Mouse (Mus musculus): ENCODE measurements around the gene Olfr126. TPM values are rescaled to one million over a fixed set of nuclear protein-coding genes. Genes with fewer than 3 reads are reported as not detected.

Gene Olfr126
- total and polyA plus RNA-seq, 3 experiments, result not detected

GRCm38 (mm10) chr17:37832649-37833048 lies 14.6 kb upstream of the Olfr126 start, which contains the start of gene Olfr125:
Gene Olfr125, plus strand, starts transcription at chr17:37832949.
- H3K9ac ChIP-seq (ENCODE audit: insufficient read depth, low read depth), result no peak within 1 kb of the TSS
- H3K36me3 ChIP-seq (replicated peaks in 1 of 2; ENCODE audit: control insufficient read depth in 1 of 2, insufficient read depth in 1 of 2, low read length in 1 of 2), result no peaks in the 10 kb centered on the region
- H3K27ac ChIP-seq (ENCODE audit: insufficient read depth, low read depth), result no peak within 1 kb of the TSS
- peaks cover 11% of the 10 kb centered on the region for H3K9me3 ChIP-seq (replicated peaks; ENCODE audit: low read length)
- DNase-seq (ENCODE audit: extremely low read depth), result no peak
- H3K4me2 ChIP-seq (ENCODE audit: insufficient read depth, low read depth, poor library complexity, severe bottlenecking), result no peak within 1 kb of the TSS
- H3K79me2 ChIP-seq (replicated peaks; ENCODE audit: control insufficient read depth, extremely low read depth, insufficient read depth, poor library complexity, severe bottlenecking), result no peaks in the 10 kb centered on the region
- in situ Hi-C loops (cut with MboI; ENCODE audit: low pct_ligation_motif_present, low pct_unique_long_range_greater_than_20kb, low sequenced_read_pairs), result no loop called here
- H3K4me3 ChIP-seq (replicated peaks in 1 of 3; ENCODE audit: low read depth in 2 of 3, low read length in 2 of 3, poor library complexity in 1 of 3), result no peak within 1 kb of the TSS
- TF ChIP-seq USF2 (conservative IDR thresholded peaks at IDR 0.05; ENCODE audit: low read depth, low read length) (no peak), KAT2A (IDR thresholded peaks at IDR 0.05; ENCODE audit: insufficient replicate concordance, low read length) (no peak), E2F4 (IDR thresholded peaks at IDR 0.05; ENCODE audit: insufficient replicate concordance, low read depth, low read length) (no peak), ZC3H11A (IDR thresholded peaks at IDR 0.05; ENCODE audit: low read depth, low read length) (no peak), JUN (IDR thresholded peaks at IDR 0.05; ENCODE audit: insufficient read depth, low read depth, low read length) (no peak), TBP (conservative IDR thresholded peaks at IDR 0.05; ENCODE audit: low read depth, low read length) (no peak), USF1 (IDR thresholded peaks at IDR 0.05; ENCODE audit: low read depth, low read length) (no peak)
- H3K27me3 ChIP-seq (replicated peaks), result no peaks in the 10 kb centered on the region
- no peaks in the 10 kb centered on the region for H3K4me1 ChIP-seq (ENCODE audit: control insufficient read depth in 1 of 2, insufficient read depth in 2 of 2)
- dilution Hi-C loops (cut with MboI; ENCODE audit: extremely low pct_ligation_motif_present, extremely low pct_unique_long_range_greater_than_20kb, low sequenced_read_pairs), result no loop called here

DNA sequence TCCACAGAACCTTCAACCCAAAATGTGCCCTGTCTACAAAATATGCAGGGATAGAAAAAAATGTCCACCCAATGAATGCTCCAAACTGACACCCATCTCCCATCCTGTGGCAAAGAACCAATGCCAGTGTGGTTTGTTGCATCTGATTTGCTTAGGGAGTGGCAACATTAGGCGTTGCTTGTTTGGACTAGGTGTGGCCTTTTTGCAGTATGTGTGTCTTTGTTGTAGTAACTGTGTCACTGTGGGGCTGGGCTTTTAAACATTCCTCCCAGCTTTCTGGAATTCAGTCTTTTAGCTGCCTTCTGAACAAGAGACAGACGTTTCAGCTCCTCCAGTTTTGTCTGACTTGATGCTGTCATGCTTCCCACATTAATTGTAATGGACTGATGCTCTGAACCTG lies 16.6 kb downstream of the Olfr126 start:
- H3K27ac ChIP-seq (ENCODE audit: insufficient read depth, low read depth), result no peak overlapping the region
- in situ Hi-C loops (cut with MboI; ENCODE audit: low pct_ligation_motif_present, low pct_unique_long_range_greater_than_20kb, low sequenced_read_pairs), result no loop called here
- no peaks in the 10 kb centered on the region for H3K79me2 ChIP-seq (replicated peaks; ENCODE audit: control insufficient read depth, extremely low read depth, insufficient read depth, poor library complexity, severe bottlenecking)
- no peak for TF ChIP-seq MXI1 (IDR thresholded peaks at IDR 0.05; ENCODE audit: low read depth, low read length)
- TF ChIP-seq GABPA (IDR thresholded peaks at IDR 0.05; ENCODE audit: insufficient replicate concordance, low read depth, low read length), result no peak
- TF ChIP-seq BHLHE40 (IDR thresholded peaks at IDR 0.05; ENCODE audit: low read depth, low read length), result no peak
- TF ChIP-seq MAX (IDR thresholded peaks at IDR 0.05; ENCODE audit: low read length), result no peak
- no peak for TF ChIP-seq MAFK (IDR thresholded peaks at IDR 0.05; ENCODE audit: insufficient replicate concordance, low read length)
- no peak for TF ChIP-seq JUND (conservative IDR thresholded peaks at IDR 0.05; ENCODE audit: low read depth, low read length)
- no peak for TF ChIP-seq POLR2A (IDR thresholded peaks at IDR 0.05; ENCODE audit: low read depth, low read length)
- no peak for TF ChIP-seq POLR2AphosphoS2 (IDR thresholded peaks at IDR 0.05; ENCODE audit: low read depth, low read length)
- no peak for TF ChIP-seq MYC (IDR thresholded peaks at IDR 0.05; ENCODE audit: low read depth, low read length)
- TF ChIP-seq MAZ (IDR thresholded peaks at IDR 0.05; ENCODE audit: low read depth, low read length), result no peak
- TF ChIP-seq ZNF384 (IDR thresholded peaks at IDR 0.05; ENCODE audit: low read depth, low read length), result no peak
- no peak for TF ChIP-seq ZC3H11A (IDR thresholded peaks at IDR 0.05; ENCODE audit: low read depth, low read length)
- H3K27me3 ChIP-seq (replicated peaks), result no peaks in the 10 kb centered on the region
- H3K4me2 ChIP-seq (ENCODE audit: insufficient read depth, low read depth, poor library complexity, severe bottlenecking), result no peak overlapping the region
- H3K4me1 ChIP-seq (ENCODE audit: control insufficient read depth in 1 of 2, insufficient read depth in 2 of 2), result no peaks in the 10 kb centered on the region
- peaks cover 37% of the 10 kb centered on the region for H3K9me3 ChIP-seq (replicated peaks; ENCODE audit: low read length)
- no peaks in the 10 kb centered on the region for H3K36me3 ChIP-seq (replicated peaks in 1 of 2; ENCODE audit: control insufficient read depth in 1 of 2, insufficient read depth in 1 of 2, low read length in 1 of 2)
- no peak for DNase-seq (ENCODE audit: extremely low read depth)
- dilution Hi-C loops (cut with MboI; ENCODE audit: extremely low pct_ligation_motif_present, extremely low pct_unique_long_range_greater_than_20kb, low sequenced_read_pairs), result no loop called here
- no peak overlapping the region for H3K9ac ChIP-seq (ENCODE audit: insufficient read depth, low read depth)
- no peak overlapping the region for H3K4me3 ChIP-seq (replicated peaks in 1 of 3; ENCODE audit: low read depth in 2 of 3, low read length in 2 of 3, poor library complexity in 1 of 3)
